Mouse (Mus musculus) c-Kit-positive CD71-negative TER-119-negative erythroid progenitor cells, embryonic 14.5 days (primary cell): ENCODE data around the gene Rab20.

ENCODE experiments used
- DNase-seq: peaks from one replicate; pipeline ENCODE4 v3.0.0-alpha.2; 2013; ENCODE audit warnings: low read depth

Rab20 gene

GRCm38 (mm10) chr8:11452974-11453373, 25.5 kb downstream of the Rab20 start:
- no peak for DNase-seq

- no peak for DNase-seq
Observed at GRCm38 (mm10) chr8:11452559-11452958, 26.0 kb downstream of the Rab20 start.

GRCm38 (mm10) chr8:11452152-11452551, 26.4 kb downstream of the Rab20 start:
- no peak for DNase-seq

GRCm38 (mm10) chr8:11450184-11451113, 28.1 kb downstream of the Rab20 start:
- DNase-seq = no peak

GRCm38 (mm10) chr8:11447910-11448570, 30.5 kb downstream of the Rab20 start:
- DNase-seq = no peak

- DNase-seq = no peak
Observed at GRCm38 (mm10) chr8:11445790-11446189, 32.7 kb downstream of the Rab20 start.

GRCm38 (mm10) chr8:11444216-11444615, 34.3 kb downstream of the Rab20 start:
- DNase-seq = no peak

- DNase-seq = no peak
Observed at GRCm38 (mm10) chr8:11443611-11444010, 34.9 kb downstream of the Rab20 start.

GRCm38 (mm10) chr8:11441291-11441690, 37.2 kb downstream of the Rab20 start:
- no peak for DNase-seq

- DNase-seq = no peak
Observed at GRCm38 (mm10) chr8:11437862-11438261, 40.6 kb downstream of the Rab20 start.

GRCm38 (mm10) chr8:11430688-11431087, 47.8 kb downstream of the Rab20 start:
- peak; percentile 43 for DNase-seq

- no peak for DNase-seq
Observed at GRCm38 (mm10) chr8:11423091-11423490, 55.4 kb downstream of the Rab20 start.

GRCm38 (mm10) chr8:11421968-11422367, 56.5 kb downstream of the Rab20 start:
- no peak for DNase-seq

- DNase-seq = peak; percentile 31
Observed at GRCm38 (mm10) chr8:11421105-11421504, 57.4 kb downstream of the Rab20 start.

GRCm38 (mm10) chr8:11419645-11420044, 58.9 kb downstream of the Rab20 start:
- DNase-seq = peak; percentile 43

GRCm38 (mm10) chr8:11419232-11419631, 59.3 kb downstream of the Rab20 start:
- no peak for DNase-seq

GRCm38 (mm10) chr8:11417762-11418161, 60.7 kb downstream of the Rab20 start:
- DNase-seq = no peak

- no peak for DNase-seq
Observed at GRCm38 (mm10) chr8:11415089-11415488, 63.4 kb downstream of the Rab20 start.

- no peak for DNase-seq
Observed at GRCm38 (mm10) chr8:11414304-11414703, 64.2 kb downstream of the Rab20 start.

GRCm38 (mm10) chr8:11412450-11412849, 66.1 kb downstream of the Rab20 start:
- DNase-seq = no peak

GRCm38 (mm10) chr8:11411504-11412124, 66.9 kb downstream of the Rab20 start:
- no peak for DNase-seq

GRCm38 (mm10) chr8:11405722-11406481, 72.6 kb downstream of the Rab20 start:
- no peak for DNase-seq
